Mouse (Mus musculus): Measurements from ENCODE around the gene Sec1. TPM values are rescaled to one million over a fixed set of nuclear protein-coding genes. Genes with fewer than 3 reads are reported as not detected.
A peak's percentile ranks its signal among the peaks of the same experiment; 100 is the strongest.

Sec1 gene
- total RNA-seq (2021) = under 1 TPM in 1 of 2 experiments, not detected in 1; 0.12 TPM
- long read RNA-seq, experiment 1 = 0 reads
- long read RNA-seq, experiment 2, partial matches to known transcripts = 0 of 1 reads
- long read RNA-seq, experiment 2, other reads (novel, unspliced or antisense) = 1 of 1 reads

- intact Hi-C loops (cut with DNase I) = no loop called here
These were observed at the start of gene Sec1 for GRCm38 (mm10) chr7:45693921-45694591. TSS of gene Sec1 (minus strand) at chr7:45694402.

DNA sequence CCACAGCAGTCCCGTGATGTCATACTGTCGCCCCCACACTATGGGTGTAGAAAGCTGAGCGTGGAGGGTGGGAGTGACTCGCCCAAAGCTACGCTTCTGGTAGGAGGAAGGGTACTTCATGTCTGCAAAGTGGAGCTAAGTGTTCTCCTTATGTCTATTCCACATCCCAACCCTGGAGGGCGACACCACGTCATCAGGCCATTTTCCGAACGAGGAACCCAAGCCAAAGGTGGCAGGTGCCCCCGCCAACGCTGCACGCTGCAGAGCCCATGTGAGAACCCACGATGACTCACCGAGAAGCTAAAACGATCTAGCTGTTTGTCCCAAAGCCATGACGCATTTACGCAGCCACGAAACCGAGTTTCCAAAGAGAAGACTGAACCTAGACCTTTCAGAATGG lies 48.1 kb upstream of the Sec1 start:
- intact Hi-C loops (cut with DNase I) = no loop called here
- DNase-seq = no peak

More at GRCm38 (mm10) chr7:45693921-45694591, at the start of gene Sec1:
- DNase-seq = no peak

DNA sequence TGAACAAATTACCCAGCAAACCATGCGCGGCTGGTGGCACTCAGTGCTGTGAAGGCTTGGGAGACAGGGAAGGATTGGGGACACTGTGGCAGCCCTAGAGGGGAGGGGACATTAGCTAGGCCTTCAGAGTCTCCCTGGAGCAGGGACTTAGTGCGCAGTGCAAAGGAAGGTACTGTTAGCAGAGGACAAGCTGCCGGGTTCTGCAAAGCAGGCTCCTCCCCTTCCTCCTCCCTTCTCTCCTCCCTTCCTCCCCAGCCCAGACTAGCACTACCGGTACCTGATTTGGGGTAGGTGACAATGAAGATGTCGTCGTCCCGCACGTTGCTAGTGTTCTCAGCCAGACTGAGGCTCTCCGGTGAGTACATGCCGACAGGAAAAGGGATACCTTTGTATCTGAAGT lies 47.6 kb upstream of the Sec1 start:
- intact Hi-C loops (cut with DNase I) = no loop called here
- DNase-seq = no peak

DNA sequence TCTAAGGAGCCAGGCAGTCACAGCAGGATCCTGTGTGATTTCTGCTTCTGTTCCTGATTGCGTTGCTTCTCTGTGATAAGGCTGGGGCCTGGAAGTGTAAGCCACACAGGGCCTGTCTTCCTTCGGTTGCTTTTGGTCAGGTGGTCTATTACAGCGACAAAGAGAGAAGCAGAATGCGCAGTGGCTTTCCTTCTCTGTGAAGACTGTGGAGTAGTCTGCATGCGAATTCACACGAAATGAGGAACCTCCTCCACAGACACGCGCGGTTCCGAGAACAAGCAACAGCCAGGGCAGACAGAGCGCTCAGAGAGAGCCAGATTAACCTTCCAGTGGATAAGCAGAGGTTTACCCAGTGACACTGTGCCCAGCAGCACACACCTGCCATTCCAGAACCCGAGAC lies 47.1 kb upstream of the Sec1 start:
- no peak for DNase-seq
- intact Hi-C loops (cut with DNase I) = no loop called here

DNA sequence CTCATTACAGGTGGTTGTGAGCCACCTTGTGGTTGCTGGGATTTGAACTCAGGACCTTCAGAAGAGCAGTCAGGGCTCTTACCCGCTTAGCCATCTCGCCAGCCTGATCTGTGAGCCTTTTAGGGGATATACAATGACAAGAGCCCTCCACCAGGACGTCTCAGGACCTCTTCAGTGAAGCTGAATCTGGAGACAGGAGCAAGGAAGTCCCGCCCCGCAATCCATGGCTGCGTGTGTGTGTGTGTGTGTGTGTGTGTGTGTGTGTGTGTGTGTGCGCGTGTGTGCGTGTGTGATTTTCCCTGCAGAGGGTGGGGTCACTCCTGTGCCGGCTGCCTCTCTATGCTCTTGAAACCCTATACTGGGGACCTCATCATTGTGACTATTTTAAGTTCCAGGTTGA lies 45.6 kb upstream of the Sec1 start:
- DNase-seq = no peak
- intact Hi-C loops (cut with DNase I) = loop anchor here (1.0 to 2.0 kb wide), 3 partner anchors 61 to 269 kb away; no protein-coding TSS in a partner anchor

- intact Hi-C loops (cut with DNase I) = loop anchor here (1.0 to 2.0 kb wide), 3 partner anchors 62 to 270 kb away; no protein-coding TSS in a partner anchor
- DNase-seq = peak; percentile 83 to 88
These were observed 45.1 kb upstream of the Sec1 start for GRCm38 (mm10) chr7:45739162-45739763.

DNA sequence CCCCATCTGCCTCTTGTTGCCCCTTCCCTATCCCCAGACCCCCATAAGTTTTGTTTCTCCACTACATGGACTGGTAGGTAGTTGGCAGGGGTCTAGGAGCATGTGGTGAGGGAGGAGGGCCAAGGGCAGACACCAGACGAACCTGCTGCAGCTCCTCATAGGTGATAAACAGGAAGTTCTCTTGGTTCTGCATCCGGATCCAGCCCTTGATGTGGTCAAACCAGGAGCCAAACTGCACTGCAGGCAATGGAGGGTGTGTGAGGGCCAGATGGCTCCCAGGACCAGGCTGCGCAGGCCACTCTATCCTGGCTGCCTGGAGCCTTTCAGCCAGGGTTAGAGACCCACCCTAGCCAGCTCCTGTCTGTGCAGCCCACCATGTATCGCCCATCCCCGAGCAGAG lies 39.3 kb upstream of the Sec1 start:
- no peak for DNase-seq
- intact Hi-C loops (cut with DNase I) = no loop called here

DNA sequence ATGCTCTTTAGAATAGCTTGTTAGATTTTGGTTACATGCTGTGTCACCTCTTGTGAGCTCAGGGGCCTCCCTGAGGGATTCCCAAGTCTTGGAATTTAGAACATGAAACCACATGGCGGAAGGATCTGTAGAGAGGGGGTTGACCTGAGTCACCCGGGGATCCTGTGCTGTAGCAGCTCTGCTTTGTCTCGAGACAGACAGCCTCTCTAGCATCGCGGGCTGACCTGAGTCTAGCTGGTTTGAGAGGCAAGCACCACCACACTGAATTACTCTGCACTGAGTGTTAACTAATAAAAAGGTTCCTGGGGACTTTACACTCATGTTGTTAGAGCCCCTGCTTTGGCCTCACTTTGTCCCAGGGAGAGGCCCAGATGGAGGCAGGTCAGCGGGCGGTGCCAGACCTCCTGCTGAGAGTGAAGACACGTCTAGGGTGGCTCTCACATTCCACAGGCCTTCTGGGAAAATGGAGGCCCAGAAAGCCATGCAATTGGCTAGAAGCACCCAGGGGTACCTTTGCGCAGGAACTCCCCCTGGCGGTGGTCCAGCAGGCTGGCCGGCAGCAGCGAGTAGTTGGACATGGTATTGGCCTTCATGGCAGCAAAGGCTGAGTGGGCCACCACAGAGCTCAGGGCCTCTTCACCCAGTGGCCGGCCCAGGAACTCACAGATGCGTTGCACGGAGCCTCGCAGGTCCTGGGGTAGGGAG lies 36.7 kb upstream of the Sec1 start:
- intact Hi-C loops (cut with DNase I) = no loop called here
- peak in 1 of 2 experiments; percentile 53 for DNase-seq

- no peak for DNase-seq
- intact Hi-C loops (cut with DNase I) = no loop called here
These were observed 33.4 kb upstream of the Sec1 start for GRCm38 (mm10) chr7:45727625-45728024.

- DNase-seq = no peak
- intact Hi-C loops (cut with DNase I) = no loop called here
These were observed 32.2 kb upstream of the Sec1 start for GRCm38 (mm10) chr7:45726419-45726818.

DNA sequence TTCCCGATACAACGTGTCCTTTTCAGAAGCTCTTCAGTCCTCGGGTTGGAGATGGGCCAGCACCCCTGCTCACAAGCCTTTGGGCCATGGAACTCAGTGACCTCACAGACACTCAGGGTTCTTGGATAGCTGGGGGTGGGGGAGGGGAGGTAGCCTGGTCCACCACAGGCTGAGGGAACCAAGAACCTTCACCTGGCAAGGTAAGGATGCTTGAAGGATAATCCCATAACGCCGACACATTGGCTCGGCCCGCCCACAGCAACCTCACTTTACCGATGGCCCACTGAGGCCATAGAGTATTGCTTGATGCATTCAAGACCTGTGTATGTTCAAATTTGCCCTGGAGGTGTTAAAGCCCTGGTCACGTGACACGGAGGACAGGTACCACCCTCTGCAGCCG lies 31.5 kb upstream of the Sec1 start, which contains the start of gene Spaca4:
Spaca4 (minus strand) TSS at position 101 of the 400 bp plus-strand sequence.
- no peak for DNase-seq
- intact Hi-C loops (cut with DNase I) = no loop called here

GRCm38 (mm10) chr7:45725151-45725550 lies 30.9 kb upstream of the Sec1 start:
- intact Hi-C loops (cut with DNase I) = no loop called here
- DNase-seq = no peak

DNA sequence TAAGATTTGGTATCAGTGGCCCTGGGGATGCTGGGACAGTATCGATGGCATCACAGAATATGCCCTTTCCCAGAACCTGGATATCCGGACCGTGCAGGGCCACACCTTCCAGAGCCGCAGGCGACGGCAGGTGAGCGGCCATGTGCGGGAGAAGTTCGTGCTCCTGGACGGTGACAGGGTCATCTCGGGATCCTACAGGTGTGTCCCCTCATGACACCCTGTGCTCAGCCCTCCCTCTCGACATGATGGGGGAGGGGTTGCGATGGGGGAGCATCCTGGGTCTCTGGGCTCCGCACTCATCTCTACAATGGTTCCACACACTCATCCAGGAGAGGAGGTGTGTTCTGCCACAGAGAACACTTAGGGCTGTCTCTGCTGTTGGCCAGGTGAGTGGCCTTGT lies 29.6 kb upstream of the Sec1 start:
- intact Hi-C loops (cut with DNase I) = no loop called here
- no peak for DNase-seq

DNA sequence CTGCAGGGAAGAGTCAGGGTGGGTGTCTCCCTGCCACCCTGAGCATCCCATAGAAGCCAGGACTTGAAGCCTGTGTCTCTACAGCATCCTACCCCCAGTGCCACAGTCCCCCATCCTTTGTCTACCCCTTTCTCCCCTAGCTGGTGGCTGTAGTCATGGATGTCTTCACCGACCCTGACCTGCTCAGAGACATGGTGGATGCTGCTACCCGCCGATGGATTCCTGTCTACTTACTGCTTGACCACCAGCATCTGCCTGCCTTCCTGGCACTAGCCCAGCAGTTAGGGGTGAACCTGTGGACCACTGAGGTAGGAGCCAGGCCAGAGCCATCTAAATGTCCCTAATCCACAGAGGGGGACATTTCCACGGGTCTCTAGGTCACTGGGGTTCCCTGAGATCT lies 29.1 kb upstream of the Sec1 start:
- DNase-seq = no peak
- intact Hi-C loops (cut with DNase I) = no loop called here

- DNase-seq = no peak
These were observed 28.1 kb upstream of the Sec1 start for GRCm38 (mm10) chr7:45722348-45722713.

DNA sequence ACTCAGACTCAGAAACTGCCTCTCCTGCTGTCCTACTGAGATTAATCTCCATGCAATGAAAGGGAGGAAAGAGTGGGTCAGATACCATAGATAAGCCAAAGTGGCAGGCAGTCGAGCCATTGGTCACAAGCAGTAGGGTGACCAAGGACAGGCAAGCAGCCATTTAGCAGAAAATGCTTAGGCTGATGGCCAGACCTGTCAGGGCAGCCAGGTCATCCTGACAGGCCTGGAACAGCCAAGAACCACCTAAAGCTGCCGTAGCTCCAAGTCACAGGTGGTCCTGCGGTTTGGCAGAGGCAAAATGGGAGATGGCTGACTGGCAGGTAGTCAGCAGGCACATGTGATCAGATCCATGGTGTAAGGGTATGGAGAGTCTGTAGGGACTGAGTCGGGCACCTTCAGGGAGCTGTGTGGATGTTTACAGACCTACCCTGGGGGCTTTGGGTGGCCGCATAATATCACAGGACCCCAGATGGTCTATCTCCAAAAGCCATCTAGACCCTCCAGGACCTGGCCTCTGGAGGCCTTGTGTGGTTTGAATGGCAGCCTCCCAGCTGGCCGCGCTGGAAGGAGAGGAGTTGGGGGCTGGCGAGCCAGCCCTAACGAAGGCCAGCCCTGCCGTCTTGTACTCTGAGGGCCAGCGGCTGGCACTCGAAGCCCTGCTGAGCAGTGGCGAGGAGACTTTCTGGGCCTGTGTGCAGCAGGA lies 27.6 kb upstream of the Sec1 start:
- intact Hi-C loops (cut with DNase I) = no loop called here
- DNase-seq = no peak

More at GRCm38 (mm10) chr7:45722348-45722713, 28.1 kb upstream of the Sec1 start:
- intact Hi-C loops (cut with DNase I) = no loop called here

DNA sequence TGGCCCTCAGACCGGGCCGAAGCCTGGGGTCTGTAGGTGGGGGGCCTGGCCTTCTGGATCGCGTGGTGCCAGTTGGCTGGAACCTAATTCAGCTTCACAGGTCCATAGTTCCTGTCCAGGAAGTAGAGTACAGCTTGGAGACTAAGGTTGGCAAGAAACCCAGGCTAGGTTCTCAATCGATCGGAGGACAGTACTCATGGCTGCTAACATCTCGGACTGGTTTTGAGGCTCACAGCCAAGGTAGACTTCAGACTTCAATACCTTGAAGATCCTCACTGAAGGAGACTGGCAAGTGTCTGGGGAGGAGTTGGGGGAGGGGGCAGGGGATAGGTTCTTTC lies 27.0 kb upstream of the Sec1 start:
- DNase-seq = no peak
- intact Hi-C loops (cut with DNase I) = no loop called here

- DNase-seq = no peak
- intact Hi-C loops (cut with DNase I) = no loop called here
These were observed 26.4 kb upstream of the Sec1 start, which contains the start of gene Fam83e for GRCm38 (mm10) chr7:45720413-45721233. TSS of gene Fam83e (plus strand) at chr7:45721212.

DNA sequence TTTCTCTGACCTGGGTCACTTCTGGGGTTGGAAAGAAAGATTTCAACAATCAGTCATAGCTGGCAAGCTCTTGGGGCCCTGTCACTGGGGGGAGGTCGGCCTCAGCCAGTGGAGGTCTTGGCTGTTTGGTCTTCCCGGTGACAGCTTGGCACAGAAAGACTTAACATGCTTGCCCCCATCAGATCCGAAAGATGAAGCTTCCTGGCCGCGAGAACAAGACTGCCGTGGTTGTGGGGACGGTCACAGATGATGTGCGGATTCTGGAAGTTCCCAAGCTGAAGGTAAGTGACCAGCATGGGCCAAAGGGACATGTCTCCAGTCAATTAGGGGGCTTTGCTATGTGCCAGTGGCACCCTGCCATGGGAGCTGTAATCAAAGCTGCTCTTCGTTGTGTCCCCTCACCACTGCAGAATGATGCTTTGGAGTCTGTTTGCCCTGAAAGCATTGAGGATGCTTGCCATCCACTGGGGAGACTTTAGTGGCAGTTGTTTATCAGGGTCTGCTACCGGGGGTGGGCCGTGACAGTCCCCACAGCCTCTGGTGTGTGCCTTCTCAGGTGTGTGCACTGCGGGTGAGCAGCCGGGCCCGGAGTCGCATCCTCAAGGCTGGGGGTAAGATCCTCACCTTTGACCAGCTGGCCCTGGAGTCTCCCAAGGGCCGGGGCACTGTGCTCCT lies 25.7 kb upstream of the Sec1 start:
- DNase-seq = no peak
- intact Hi-C loops (cut with DNase I) = no loop called here

All from heart, postnatal 14 days (tissue).